Mouse (Mus musculus) embryonic facial prominence, embryonic 11.5 days (tissue): ENCODE results near the gene Sema3f. TPM values are rescaled to one million over a fixed set of nuclear protein-coding genes. Genes with fewer than 3 reads are reported as not detected.

ENCODE experiments used
- ATAC-seq: fragments of 200-750 bp; cut with Nextera tagmentation; replicated peaks from 2 replicates; pipeline ENCODE4 v1.8.0; 2017; ENCODE audit warnings: low read depth; ENCODE audit not compliant: insufficient number of reproducible peaks, low FRiP score, low TSS enrichment
- DNase-seq: peaks from one replicate; pipeline ENCODE4 v3.0.0-alpha.2; 2015; ENCODE audit warnings: low spot score
- H3K27ac ChIP-seq: fragments of 300-500 bp; sonication (generic); replicated peaks from 2 replicates; pipeline ENCODE4 v1.5.1; 2014; ENCODE audit warnings: mild to moderate bottlenecking, low read depth, low read length, control low read depth
- H3K27me3 ChIP-seq: fragments of 300-500 bp; sonication (generic); 2 replicates; pipeline ENCODE4 v1.6.1; 2014; ENCODE audit warnings: mild to moderate bottlenecking, low read length, moderate library complexity, mixed read lengths; ENCODE audit not compliant: control insufficient read depth, insufficient read depth
- H3K36me3 ChIP-seq: fragments of 300-500 bp; sonication (generic); replicated peaks from 2 replicates; pipeline ENCODE4 v1.6.1; 2014; ENCODE audit warnings: low read depth, mild to moderate bottlenecking, low read length, moderate library complexity, mixed read lengths; ENCODE audit not compliant: control insufficient read depth, insufficient read depth
- H3K4me1 ChIP-seq: fragments of 300-500 bp; sonication (generic); 2 replicates; pipeline ENCODE4 v1.6.1; 2014; ENCODE audit warnings: low read length, mixed read lengths; ENCODE audit not compliant: control insufficient read depth, insufficient read depth
- H3K4me2 ChIP-seq: fragments of 300-500 bp; sonication (generic); 2 replicates; pipeline ENCODE4 v1.6.1; 2014; ENCODE audit warnings: low read depth, mild to moderate bottlenecking, control low read depth, low read length, moderate library complexity
- H3K4me3 ChIP-seq: fragments of 300-500 bp; sonication (generic); 2 replicates; pipeline ENCODE4 v1.5.1; 2014; ENCODE audit warnings: low read depth, low read length, control low read depth
- H3K9ac ChIP-seq: fragments of 300-500 bp; sonication (generic); replicated peaks from 2 replicates; pipeline ENCODE4 v1.6.1; 2014; ENCODE audit warnings: mild to moderate bottlenecking, control low read depth, low read length
- H3K9me3 ChIP-seq: fragments of 300-500 bp; sonication (generic); replicated peaks from 2 replicates; pipeline ENCODE4 v1.6.1; 2016; ENCODE audit warnings: mild to moderate bottlenecking, low read length, inconsistent platforms, mixed read lengths; ENCODE audit not compliant: control insufficient read depth
- WGBS: fragments of 180-500 bp; shearing (Covaris S2); extraction: QIAGEN DNeasy Blood & Tissue Kit; methylation state at CpG from one replicate; pipeline ENCODE4 v1.1.7; 2014; 5-methylcytosine and 5-hydroxymethylcytosine counted together
- polyA plus RNA-seq: library from polyadenylated mRNA; unstranded; fragments of >200 nt; fragmentation: Nextera tagmentation; extraction: Ambion mirVana; gene quantifications from 2 replicates; pipeline ENCODE4 v1.2.1, GENCODE M21; 2014

Gene Sema3f
- polyA plus RNA-seq, 1 experiment from 2014 or later, result 17.7 TPM

DNA sequence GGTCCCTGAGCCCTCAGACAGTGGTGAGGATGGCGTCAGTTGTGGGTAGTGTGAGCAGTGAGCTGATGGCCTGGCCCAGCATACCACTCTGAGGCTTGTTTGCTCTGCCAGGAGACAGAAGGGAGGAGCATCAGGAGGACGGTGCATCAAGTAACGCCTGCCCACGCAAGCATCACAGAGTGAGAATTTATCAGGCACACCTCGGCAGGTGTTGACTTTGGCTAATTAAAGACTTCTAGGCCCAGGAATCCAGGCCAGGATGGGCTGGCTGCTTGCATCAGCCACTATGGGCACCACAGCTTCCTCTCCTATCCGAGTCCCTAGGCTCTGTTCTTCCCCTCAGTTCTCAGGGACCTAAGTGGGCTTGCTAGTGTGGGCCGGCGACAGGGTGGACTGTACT lies 47.9 kb downstream of the Sema3f start:
- no peaks in the 10 kb centered on the region for H3K9me3 ChIP-seq
- H3K4me3 ChIP-seq, result no peak overlapping the region
- H3K27ac ChIP-seq, result no peak overlapping the region
- 84% methylated on average over 8 of the region's 8 CpGs for WGBS
- no peak for DNase-seq
- no peak overlapping the region for H3K4me2 ChIP-seq
- H3K9ac ChIP-seq, result no peak overlapping the region
- no peaks in the 10 kb centered on the region for H3K36me3 ChIP-seq
- peaks cover 9% of the 10 kb centered on the region for H3K27me3 ChIP-seq
- peaks cover 8% of the 10 kb centered on the region for H3K4me1 ChIP-seq
- no peak for ATAC-seq

GRCm38 (mm10) chr9:107660777-107661176 lies 49.5 kb downstream of the Sema3f start:
- Histone ChIP-seq H3K27me3 (peaks cover 3% of the 10 kb centered on the region; the same call in 1 of the 2 replicates), H3K27ac (no peak overlapping the region), H3K9me3 (no peaks in the 10 kb centered on the region), H3K4me1 (peaks cover 5% of the 10 kb centered on the region; the same call in 1 of the 2 replicates), H3K4me2 (no peak overlapping the region), H3K4me3 (no peak overlapping the region), H3K9ac (no peak overlapping the region), H3K36me3 (no peaks in the 10 kb centered on the region)
- DNase-seq (no peak), ATAC-seq (no peak)
- WGBS, result 58% methylated on average over 3 of the region's 3 CpGs

DNA sequence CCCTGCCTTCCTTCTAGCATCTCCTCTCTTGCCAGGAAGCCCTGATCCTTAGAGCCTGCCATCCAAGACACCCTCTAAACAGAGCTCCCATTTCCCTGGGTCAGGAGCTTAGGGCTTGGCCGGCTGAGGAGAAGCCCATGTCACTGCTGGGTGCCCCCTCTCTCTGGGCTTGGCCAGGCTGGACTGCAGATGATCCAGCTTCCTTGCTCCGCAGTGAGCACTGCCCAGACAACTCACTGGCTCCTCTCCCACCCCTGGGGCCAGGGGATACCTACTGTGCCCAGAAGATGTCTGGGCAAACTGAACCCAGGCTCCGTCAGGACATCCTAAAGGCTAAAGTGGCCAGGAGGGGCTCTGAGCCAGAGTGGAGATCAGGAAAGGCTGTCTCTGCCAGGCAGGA lies 50.3 kb downstream of the Sema3f start:
- WGBS, result 88% methylated on average over 3 of the region's 3 CpGs
- ATAC-seq (no peak), DNase-seq (no peak)
- Histone ChIP-seq H3K9ac (no peak overlapping the region), H3K4me1 (peaks cover 5% of the 10 kb centered on the region; the same call in 1 of the 2 replicates), H3K9me3 (no peaks in the 10 kb centered on the region), H3K36me3 (no peaks in the 10 kb centered on the region), H3K4me3 (no peak overlapping the region), H3K27me3 (no peaks in the 10 kb centered on the region), H3K4me2 (no peak overlapping the region), H3K27ac (no peak overlapping the region)

DNA sequence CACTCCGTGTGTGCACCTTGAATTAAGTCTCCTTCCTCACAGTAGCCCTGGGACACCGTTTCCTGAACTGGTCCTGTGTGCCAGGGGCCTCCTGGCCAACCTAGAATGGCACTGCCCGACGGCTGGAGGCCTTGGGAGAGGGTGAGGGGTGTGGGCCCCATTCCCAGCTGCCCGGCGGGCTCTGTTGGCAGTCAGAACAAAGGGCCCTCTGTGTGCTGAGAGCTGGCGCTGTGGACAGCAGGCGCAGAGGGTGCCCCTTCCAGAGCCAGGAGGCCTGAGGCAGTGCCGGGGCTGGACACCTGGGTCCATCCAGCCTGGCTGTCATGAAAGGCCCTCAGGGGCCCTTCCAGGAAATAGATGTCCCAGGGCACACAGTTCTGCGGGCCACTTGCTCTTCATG lies 50.7 kb downstream of the Sema3f start:
- WGBS, result 88% methylated on average over 10 of the region's 10 CpGs
- no peaks in the 10 kb centered on the region for H3K9me3 ChIP-seq
- H3K4me3 ChIP-seq, result no peak overlapping the region
- ATAC-seq (no peak), DNase-seq (no peak)
- no peak overlapping the region for H3K9ac ChIP-seq
- no peaks in the 10 kb centered on the region for H3K36me3 ChIP-seq
- H3K27ac ChIP-seq, result no peak overlapping the region
- H3K27me3 ChIP-seq, result no peaks in the 10 kb centered on the region
- no peak overlapping the region for H3K4me2 ChIP-seq
- H3K4me1 ChIP-seq, result peaks cover 5% of the 10 kb centered on the region; the same call in 1 of the 2 replicates

DNA sequence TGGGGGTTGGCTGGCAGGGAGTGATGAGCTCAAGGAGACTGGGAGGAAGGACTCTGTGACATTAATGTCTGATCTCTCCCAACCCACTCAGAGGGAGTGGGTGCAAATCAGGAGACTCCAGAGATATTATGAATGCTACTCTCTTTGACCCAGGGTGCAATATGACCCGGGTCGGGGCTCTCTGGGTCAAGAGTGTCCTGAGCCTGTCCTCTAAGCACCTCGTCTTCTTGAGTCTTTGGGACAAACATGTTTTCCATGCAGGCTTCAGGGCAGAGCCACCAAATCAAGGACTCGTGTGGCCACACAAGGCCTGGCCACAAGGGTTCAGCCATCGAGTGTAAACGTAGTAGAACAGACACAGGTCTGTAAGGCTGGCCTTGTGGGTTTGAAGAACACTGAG lies 52.2 kb downstream of the Sema3f start:
- no peak overlapping the region for H3K27ac ChIP-seq
- H3K27me3 ChIP-seq, result no peaks in the 10 kb centered on the region
- no peaks in the 10 kb centered on the region for H3K36me3 ChIP-seq
- no peak overlapping the region for H3K4me3 ChIP-seq
- DNase-seq (no peak), ATAC-seq (no peak)
- no peaks in the 10 kb centered on the region for H3K9me3 ChIP-seq
- WGBS, result 84% methylated on average over 6 of the region's 6 CpGs
- peaks cover under 1% of the 10 kb centered on the region; the same call in 1 of the 2 replicates for H3K4me1 ChIP-seq
- H3K9ac ChIP-seq, result no peak overlapping the region
- H3K4me2 ChIP-seq, result no peak overlapping the region

- WGBS, result 82% methylated on average over 5 of the region's 5 CpGs
These were observed 53.1 kb downstream of the Sema3f start for GRCm38 (mm10) chr9:107657144-107657543.

DNA sequence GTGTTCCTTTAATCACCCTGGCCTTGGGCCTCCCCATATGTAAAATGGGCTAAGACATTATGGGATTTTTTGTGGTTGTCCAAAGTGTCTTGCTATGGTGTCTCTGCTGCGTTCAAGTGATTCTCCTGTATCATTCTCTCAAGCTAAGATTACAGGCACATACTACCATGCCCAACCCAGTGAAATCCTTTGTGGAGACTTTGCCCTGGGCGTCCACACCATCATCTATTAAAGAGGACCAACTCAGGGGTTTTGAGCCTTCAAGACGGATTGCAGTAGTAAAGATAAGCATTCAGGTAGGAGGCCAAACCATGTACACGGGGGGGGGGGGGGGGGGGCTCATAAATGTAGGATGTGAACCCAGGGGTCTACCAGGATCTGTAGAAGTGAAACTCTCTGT lies 55.7 kb downstream of the Sema3f start:
- Histone ChIP-seq H3K9me3 (no peaks in the 10 kb centered on the region), H3K4me2 (no peak overlapping the region), H3K36me3 (no peaks in the 10 kb centered on the region), H3K4me1 (no peaks in the 10 kb centered on the region), H3K4me3 (no peak overlapping the region), H3K27ac (no peak overlapping the region), H3K27me3 (no peaks in the 10 kb centered on the region), H3K9ac (no peak overlapping the region)
- DNase-seq (no peak), ATAC-seq (no peak)
- WGBS, result 84% methylated on average over 4 of the region's 4 CpGs

More at GRCm38 (mm10) chr9:107657144-107657543, 53.1 kb downstream of the Sema3f start:
- ATAC-seq (no peak), DNase-seq (no peak)
- no peaks in the 10 kb centered on the region for H3K36me3 ChIP-seq
- H3K4me1 ChIP-seq, result no peaks in the 10 kb centered on the region; the same call in 1 of the 2 replicates
- H3K4me3 ChIP-seq, result no peak overlapping the region
- no peaks in the 10 kb centered on the region for H3K27me3 ChIP-seq
- no peaks in the 10 kb centered on the region for H3K9me3 ChIP-seq
- H3K9ac ChIP-seq, result no peak overlapping the region
- H3K27ac ChIP-seq, result no peak overlapping the region
- no peak overlapping the region for H3K4me2 ChIP-seq

- no peaks in the 10 kb centered on the region for H3K36me3 ChIP-seq
- H3K9me3 ChIP-seq, result no peaks in the 10 kb centered on the region
- H3K9ac ChIP-seq, result no peak overlapping the region
- no peaks in the 10 kb centered on the region for H3K27me3 ChIP-seq
- DNase-seq (no peak), ATAC-seq (no peak)
- no peak overlapping the region for H3K4me3 ChIP-seq
- WGBS, result 81% methylated on average over 2 of the region's 2 CpGs
- H3K4me1 ChIP-seq, result no peaks in the 10 kb centered on the region
- no peak overlapping the region for H3K4me2 ChIP-seq
- H3K27ac ChIP-seq, result no peak overlapping the region
These were observed 56.8 kb downstream of the Sema3f start for GRCm38 (mm10) chr9:107653474-107653873.
